Mouse (Mus musculus) neural tube, embryonic 12.5 days (tissue): ENCODE results near the gene Sgk1. TPM values are rescaled to one million over a fixed set of nuclear protein-coding genes. Genes with fewer than 3 reads are reported as not detected.
A peak's percentile ranks its signal among the peaks of the same experiment; 100 is the strongest.

Source experiments
- ATAC-seq: fragments of 200-750 bp; cut with Nextera tagmentation; 2 replicates; pipeline ENCODE4 v1.8.0; 2017; ENCODE audit warnings: low read depth, mild to moderate bottlenecking, moderate TSS enrichment, moderate library complexity; ENCODE audit not compliant: low FRiP score
- H3K27ac ChIP-seq: fragments of 300-500 bp; sonication (generic); 2 replicates; pipeline ENCODE4 v1.5.1; 2016
- H3K27me3 ChIP-seq: fragments of 300-500 bp; sonication (generic); replicated peaks from 2 replicates; pipeline ENCODE4 v1.6.1; 2016; ENCODE audit warnings: mild to moderate bottlenecking
- H3K36me3 ChIP-seq: fragments of 300-500 bp; sonication (generic); 2 replicates; pipeline ENCODE4 v1.6.1; 2016; ENCODE audit warnings: mild to moderate bottlenecking
- H3K4me1 ChIP-seq: fragments of 300-500 bp; sonication (generic); 2 replicates; pipeline ENCODE4 v1.6.1; 2016
- H3K4me2 ChIP-seq: fragments of 300-500 bp; sonication (generic); replicated peaks from 2 replicates; pipeline ENCODE4 v1.6.1; 2016; ENCODE audit warnings: mild to moderate bottlenecking
- H3K4me3 ChIP-seq: fragments of 300-500 bp; sonication (generic); 2 replicates; pipeline ENCODE4 v1.5.1; 2016
- H3K9ac ChIP-seq: fragments of 300-500 bp; sonication (generic); 2 replicates; pipeline ENCODE4 v1.6.1; 2016; ENCODE audit warnings: mild to moderate bottlenecking
- H3K9me3 ChIP-seq: fragments of 300-500 bp; sonication (generic); 2 replicates; pipeline ENCODE4 v1.6.1; 2016; ENCODE audit warnings: mild to moderate bottlenecking
- WGBS: fragments of 180-500 bp; shearing (Covaris S2); methylation state at CpG from one replicate; pipeline ENCODE4 v1.1.7; 2016; 5-methylcytosine and 5-hydroxymethylcytosine counted together
- polyA plus RNA-seq: library from polyadenylated mRNA; unstranded; fragments of >200 nt; fragmentation: Nextera tagmentation; extraction: Ambion mirVana; gene quantifications from 2 replicates; pipeline ENCODE4 v1.2.1, GENCODE M21; 2016

The Sgk1 gene
- polyA plus RNA-seq = 24.6 and 28.9 TPM in 2 replicates

GRCm38 (mm10) chr10:21882184-21883081 is at the start of gene Sgk1:
Gene Sgk1, plus strand, starts transcription at chr10:21882184.
- Histone ChIP-seq H3K4me2 (peak within 1 kb of the TSS; percentile 74), H3K27me3 (no peaks in the 10 kb centered on the region), H3K9ac (peak within 1 kb of the TSS; percentile 56), H3K27ac (peak within 1 kb of the TSS; percentile 75), H3K4me1 (peaks cover 16% of the 10 kb centered on the region), H3K4me3 (peak within 1 kb of the TSS; percentile 44), H3K36me3 (no peaks in the 10 kb centered on the region), H3K9me3 (no peaks in the 10 kb centered on the region)
- ATAC-seq = peak; percentile 84
- 1% methylated on average over 36 of the region's 36 CpGs for WGBS

- no peak overlapping the region for H3K9ac ChIP-seq
- no peak overlapping the region for H3K27ac ChIP-seq
- no peak for ATAC-seq
- no peak overlapping the region for H3K4me3 ChIP-seq
- no peaks in the 10 kb centered on the region for H3K36me3 ChIP-seq
- H3K27me3 ChIP-seq = no peaks in the 10 kb centered on the region
- peaks cover 8% of the 10 kb centered on the region; the same call in 1 of the 2 replicates for H3K4me1 ChIP-seq
- no peak overlapping the region for H3K4me2 ChIP-seq
- 81% methylated on average over 2 of the region's 2 CpGs for WGBS
- H3K9me3 ChIP-seq = no peaks in the 10 kb centered on the region
Measured at GRCm38 (mm10) chr10:21832282-21832681, 49.7 kb upstream of the Sgk1 start.

DNA sequence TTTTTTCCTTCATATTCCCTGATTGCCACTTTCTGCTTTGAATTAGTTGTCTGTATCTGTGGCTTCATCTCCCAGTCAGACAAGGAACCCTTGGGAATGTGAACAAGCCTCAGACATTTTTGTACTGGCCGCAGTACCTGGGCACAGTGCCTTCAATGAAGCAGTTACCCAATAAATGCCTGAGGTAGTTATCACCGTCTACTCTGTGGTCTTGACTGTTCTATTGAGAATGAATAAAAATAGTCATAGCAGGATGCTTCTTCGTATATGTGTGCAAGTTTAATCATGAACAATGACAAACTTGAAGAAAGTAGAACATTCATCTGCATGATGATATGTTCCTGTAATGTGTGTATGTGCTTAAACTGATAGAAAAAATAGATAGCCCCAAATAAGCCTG is 48.2 kb upstream of the Sgk1 start:
- Histone ChIP-seq H3K4me3 (no peak overlapping the region), H3K27ac (no peak overlapping the region), H3K4me2 (no peak overlapping the region), H3K36me3 (no peaks in the 10 kb centered on the region), H3K9ac (no peak overlapping the region), H3K9me3 (no peaks in the 10 kb centered on the region), H3K27me3 (no peaks in the 10 kb centered on the region), H3K4me1 (peaks cover 8% of the 10 kb centered on the region; the same call in 1 of the 2 replicates)
- WGBS = 91% methylated on average over 3 of the region's 3 CpGs
- no peak for ATAC-seq

DNA sequence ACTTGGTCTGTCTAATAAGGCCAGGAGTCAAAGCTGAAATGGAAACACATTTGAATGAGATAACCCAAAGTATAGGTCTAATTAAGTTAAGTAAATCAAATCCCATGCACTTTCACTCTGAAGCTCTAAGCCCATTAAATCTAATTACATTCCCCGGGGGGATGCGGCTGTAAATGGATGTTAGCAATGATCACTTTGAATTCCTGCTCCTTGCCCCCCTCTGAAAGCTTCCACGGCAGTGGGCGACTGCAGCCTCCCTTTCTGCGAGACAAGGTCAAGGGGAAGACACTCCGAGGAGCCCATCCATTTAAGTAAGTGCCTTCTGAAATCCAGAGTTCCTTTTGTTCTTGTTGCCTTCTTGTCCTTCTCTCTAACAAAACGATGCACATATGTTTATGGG is 46.9 kb upstream of the Sgk1 start:
- H3K9ac ChIP-seq = no peak overlapping the region
- H3K4me2 ChIP-seq = no peak overlapping the region
- H3K27ac ChIP-seq = no peak overlapping the region
- WGBS = 42% methylated on average over 7 of the region's 7 CpGs
- no peak overlapping the region for H3K4me3 ChIP-seq
- H3K27me3 ChIP-seq = no peaks in the 10 kb centered on the region
- peak; percentile 9; the same call in 1 of the 2 replicates for ATAC-seq
- H3K9me3 ChIP-seq = no peaks in the 10 kb centered on the region
- no peaks in the 10 kb centered on the region for H3K36me3 ChIP-seq
- H3K4me1 ChIP-seq = no peaks in the 10 kb centered on the region; the same call in 1 of the 2 replicates

DNA sequence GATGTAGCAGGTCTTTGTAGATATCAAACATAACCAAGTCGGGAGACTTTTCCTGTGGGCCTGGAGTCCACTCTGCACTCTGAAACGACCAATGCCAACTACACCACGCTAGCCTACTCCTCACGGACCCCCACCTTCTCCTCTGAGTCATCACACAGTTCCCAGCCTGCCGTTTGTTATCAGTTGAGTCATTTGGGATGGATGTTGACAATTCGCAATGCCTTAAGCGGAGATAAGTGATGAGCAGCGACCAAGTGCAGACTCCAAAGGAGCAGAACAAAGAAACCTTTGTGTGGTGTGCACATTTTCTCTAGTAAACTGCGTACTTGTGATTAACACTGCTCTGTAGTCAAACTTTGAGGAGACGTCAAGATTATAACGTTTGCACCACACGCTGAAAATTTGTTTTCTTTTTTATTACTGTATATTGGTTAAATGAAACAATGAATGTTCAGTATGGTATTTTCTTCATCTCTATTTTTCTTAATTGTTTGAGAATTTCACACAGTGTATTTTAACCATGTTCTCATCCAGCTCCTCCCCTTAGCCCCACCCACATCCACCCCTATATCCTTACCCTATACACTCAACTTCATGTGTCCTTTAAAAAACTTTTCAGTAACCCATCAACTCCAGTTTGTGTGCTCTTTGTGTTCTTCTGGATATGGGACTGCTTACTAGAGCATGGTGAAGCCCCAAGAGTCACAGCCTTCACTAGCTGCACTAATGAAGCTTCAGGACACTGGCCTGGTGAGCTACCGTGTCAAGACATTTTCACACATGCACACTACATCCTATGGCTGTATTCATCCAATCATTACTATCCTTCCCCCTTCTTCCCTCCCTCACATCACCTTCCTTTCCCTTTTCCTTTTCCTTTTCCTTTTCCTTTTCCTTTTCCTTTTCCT is 42.5 kb upstream of the Sgk1 start:
- H3K4me2 ChIP-seq = no peak overlapping the region
- no peak overlapping the region for H3K9ac ChIP-seq
- no peaks in the 10 kb centered on the region for H3K9me3 ChIP-seq
- no peaks in the 10 kb centered on the region; the same call in 1 of the 2 replicates for H3K4me1 ChIP-seq
- H3K27ac ChIP-seq = no peak overlapping the region
- no peaks in the 10 kb centered on the region for H3K36me3 ChIP-seq
- 74% methylated on average over 13 of the region's 13 CpGs for WGBS
- ATAC-seq = no peak
- H3K27me3 ChIP-seq = no peaks in the 10 kb centered on the region
- no peak overlapping the region for H3K4me3 ChIP-seq

DNA sequence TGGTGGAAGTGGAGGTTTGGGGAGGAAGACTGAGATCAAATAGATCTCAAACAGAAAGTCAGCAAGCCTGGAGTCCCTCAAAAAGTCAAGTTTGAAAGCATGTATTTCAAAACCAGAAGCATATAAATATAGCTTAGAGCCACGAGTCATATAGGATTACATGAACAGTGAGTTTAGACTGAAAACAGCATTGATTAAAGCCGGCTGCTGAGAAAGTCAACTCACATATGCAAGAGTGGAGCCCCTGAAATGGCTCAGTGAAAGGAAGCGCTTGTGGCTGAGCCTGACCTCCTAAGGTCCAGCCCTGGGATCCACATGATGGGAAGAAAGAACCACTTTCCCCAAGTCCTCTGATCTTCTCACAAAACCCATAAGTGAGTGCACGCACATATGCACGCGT is 38.7 kb upstream of the Sgk1 start:
- no peak for ATAC-seq
- no peak overlapping the region for H3K4me3 ChIP-seq
- H3K27me3 ChIP-seq = no peaks in the 10 kb centered on the region
- H3K9ac ChIP-seq = no peak overlapping the region
- H3K27ac ChIP-seq = no peak overlapping the region
- H3K36me3 ChIP-seq = no peaks in the 10 kb centered on the region
- H3K4me2 ChIP-seq = no peak overlapping the region
- H3K4me1 ChIP-seq = no peaks in the 10 kb centered on the region; the same call in 1 of the 2 replicates
- WGBS = 88% methylated on average over 6 of the region's 6 CpGs
- no peaks in the 10 kb centered on the region for H3K9me3 ChIP-seq

GRCm38 (mm10) chr10:21843861-21844260 is 38.1 kb upstream of the Sgk1 start:
- 89% methylated on average over 8 of the region's 8 CpGs for WGBS
- Histone ChIP-seq H3K4me1 (no peaks in the 10 kb centered on the region; the same call in 1 of the 2 replicates), H3K9me3 (no peaks in the 10 kb centered on the region), H3K4me3 (no peak overlapping the region), H3K27me3 (no peaks in the 10 kb centered on the region), H3K27ac (no peak overlapping the region), H3K4me2 (no peak overlapping the region), H3K9ac (no peak overlapping the region), H3K36me3 (no peaks in the 10 kb centered on the region)
- ATAC-seq = no peak

DNA sequence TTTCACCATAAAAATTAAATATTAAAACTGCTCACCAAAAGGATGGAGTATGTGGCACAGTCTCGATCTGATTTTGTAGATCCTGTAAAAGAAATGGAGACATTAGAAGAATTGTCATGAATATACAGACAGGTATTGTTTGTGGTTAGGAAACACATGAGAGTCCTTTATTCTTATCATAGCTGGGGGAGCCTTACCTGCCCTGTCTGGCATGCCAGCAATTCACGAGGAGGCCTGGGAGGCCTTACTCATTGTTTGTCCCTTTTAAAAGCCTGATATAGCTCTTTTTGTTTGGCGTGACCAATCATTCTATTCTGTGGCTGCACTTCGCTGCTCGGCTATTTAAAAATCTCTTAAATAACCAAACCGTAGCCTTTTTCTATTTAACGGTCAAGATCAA is 37.6 kb upstream of the Sgk1 start:
- Histone ChIP-seq H3K27ac (no peak overlapping the region), H3K4me1 (no peaks in the 10 kb centered on the region), H3K4me2 (no peak overlapping the region), H3K9me3 (no peaks in the 10 kb centered on the region), H3K9ac (no peak overlapping the region), H3K27me3 (no peaks in the 10 kb centered on the region), H3K36me3 (no peaks in the 10 kb centered on the region), H3K4me3 (no peak overlapping the region)
- 35% methylated on average over 7 of the region's 7 CpGs for WGBS
- ATAC-seq = no peak

- H3K9me3 ChIP-seq = no peaks in the 10 kb centered on the region
- 86% methylated on average over 10 of the region's 10 CpGs for WGBS
- H3K27me3 ChIP-seq = no peaks in the 10 kb centered on the region
- no peak overlapping the region for H3K4me2 ChIP-seq
- H3K36me3 ChIP-seq = no peaks in the 10 kb centered on the region
- no peak overlapping the region for H3K4me3 ChIP-seq
- no peaks in the 10 kb centered on the region for H3K4me1 ChIP-seq
- H3K9ac ChIP-seq = no peak overlapping the region
- no peak overlapping the region for H3K27ac ChIP-seq
- ATAC-seq = no peak
Measured at GRCm38 (mm10) chr10:21845601-21846282, 36.2 kb upstream of the Sgk1 start.

DNA sequence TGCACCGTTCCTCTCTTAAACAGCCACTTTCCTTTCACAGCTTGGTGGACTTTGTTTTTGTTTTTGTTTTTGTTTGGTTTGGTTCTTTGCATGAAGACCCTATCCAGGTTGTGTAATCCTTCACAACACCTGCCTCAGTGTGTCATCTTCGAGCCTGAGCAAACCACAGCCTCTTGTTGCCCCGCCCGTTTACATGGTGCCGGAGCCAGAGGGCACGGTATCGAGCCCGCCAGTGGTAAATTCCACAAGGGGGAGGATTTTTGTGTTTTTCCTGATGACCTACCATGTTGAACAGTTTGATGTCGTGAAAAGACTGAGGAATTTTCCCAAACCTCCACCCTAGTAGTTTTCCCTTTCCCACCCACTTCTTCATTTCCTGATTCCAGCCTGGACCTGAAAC is 35.6 kb upstream of the Sgk1 start:
- no peak for ATAC-seq
- 93% methylated on average over 9 of the region's 9 CpGs for WGBS

DNA sequence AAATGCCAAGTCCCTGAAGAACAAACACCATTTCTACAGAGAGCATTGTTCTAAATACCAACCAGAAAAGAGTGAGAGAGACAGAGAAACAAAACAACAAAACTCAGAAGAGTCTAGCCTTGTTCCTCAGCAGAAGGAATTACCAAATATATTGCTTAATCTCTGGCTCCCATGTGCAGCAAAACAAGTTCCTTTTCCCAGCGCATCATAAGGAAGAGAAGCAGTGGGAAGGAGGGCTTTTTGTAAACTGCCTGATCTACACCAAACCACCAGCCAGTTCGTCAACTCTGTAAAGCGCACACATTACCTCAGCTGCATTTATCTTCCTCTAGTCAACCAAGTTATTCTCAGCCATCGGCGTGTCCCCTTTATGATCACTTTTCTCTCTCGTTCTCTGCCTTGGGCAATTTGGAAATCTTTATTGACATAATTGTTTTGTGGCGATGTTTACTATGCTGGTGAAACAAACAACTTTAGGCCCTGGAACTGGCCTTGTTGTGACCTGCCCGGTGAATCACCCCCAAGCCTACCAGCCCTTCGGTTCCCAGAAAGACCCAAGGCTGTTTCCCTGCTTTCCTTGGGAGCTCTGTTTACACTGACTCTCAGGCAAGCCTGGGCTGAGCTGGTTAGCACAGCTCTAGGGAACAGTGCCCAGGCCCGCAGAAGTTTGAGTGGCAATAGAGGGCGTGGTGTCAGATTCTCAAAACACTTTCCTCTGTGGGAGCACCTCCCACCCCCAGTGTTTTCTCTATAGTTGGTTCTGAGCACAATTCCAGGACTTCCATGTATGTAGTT is 34.8 kb upstream of the Sgk1 start:
- Histone ChIP-seq H3K36me3 (no peaks in the 10 kb centered on the region), H3K27ac (no peak overlapping the region), H3K9me3 (no peaks in the 10 kb centered on the region), H3K9ac (no peak overlapping the region), H3K4me2 (no peak overlapping the region), H3K4me1 (no peaks in the 10 kb centered on the region), H3K4me3 (no peak overlapping the region), H3K27me3 (no peaks in the 10 kb centered on the region)
- no peak for ATAC-seq
- WGBS = 85% methylated on average over 11 of the region's 11 CpGs

More for the DNA sequence above, 35.6 kb upstream of the Sgk1 start:
- no peaks in the 10 kb centered on the region for H3K36me3 ChIP-seq
- H3K9me3 ChIP-seq = no peaks in the 10 kb centered on the region
- no peaks in the 10 kb centered on the region for H3K4me1 ChIP-seq
- H3K27ac ChIP-seq = no peak overlapping the region
- H3K4me2 ChIP-seq = no peak overlapping the region
- no peaks in the 10 kb centered on the region for H3K27me3 ChIP-seq
- H3K4me3 ChIP-seq = no peak overlapping the region
- no peak overlapping the region for H3K9ac ChIP-seq
